Mouse (Mus musculus): ENCODE data around the gene Anxa7. TPM values are rescaled to one million over a fixed set of nuclear protein-coding genes. Genes with fewer than 3 reads are reported as not detected.

Anxa7 gene
- polyA plus RNA-seq, 1 experiment from 2014 or later, result 30.0 TPM

DNA sequence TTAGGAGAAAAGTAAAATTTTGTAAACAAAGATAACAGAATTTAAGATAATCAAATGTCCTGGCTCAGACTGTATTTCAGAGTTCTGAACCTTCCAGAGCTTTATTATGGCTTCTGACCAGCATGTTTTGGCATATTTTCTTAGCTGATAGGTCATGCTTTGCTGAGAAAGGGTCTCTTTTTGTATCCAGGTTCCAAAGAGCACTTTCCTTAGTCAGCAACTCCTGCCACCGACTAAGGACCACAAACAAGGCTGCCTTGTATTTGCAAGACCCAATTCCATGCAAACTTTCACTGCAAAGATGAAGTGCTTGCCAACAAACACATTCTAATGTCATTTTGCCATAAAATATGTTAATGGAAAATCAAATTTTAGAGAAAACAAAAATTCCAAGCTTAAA, 50.1 kb downstream of the Anxa7 start:
- H3K4me3 ChIP-seq (ENCODE audit: low read depth, low read length), result no peak overlapping the region
- DNase-seq (ENCODE audit: low spot score), result no peak
- H3K9ac ChIP-seq (replicated peaks; ENCODE audit: low read length), result no peak overlapping the region
- no peak overlapping the region for H3K4me2 ChIP-seq (ENCODE audit: low read depth, low read length)
- H3K27ac ChIP-seq (replicated peaks; ENCODE audit: low read depth, low read length), result no peak overlapping the region
- H3K36me3 ChIP-seq (replicated peaks; ENCODE audit: control insufficient read depth, insufficient read depth, low read depth, low read length), result no peaks in the 10 kb centered on the region
- no peak for ATAC-seq (replicated peaks; ENCODE audit: insufficient number of reproducible peaks, low FRiP score, low TSS enrichment, low read depth)
- 65% methylated on average over 1 of the region's 1 CpGs for WGBS
- H3K27me3 ChIP-seq (ENCODE audit: control insufficient read depth, insufficient read depth, low read length), result no peaks in the 10 kb centered on the region
- no peaks in the 10 kb centered on the region for H3K4me1 ChIP-seq (ENCODE audit: control insufficient read depth, insufficient read depth, low read length)
- H3K9me3 ChIP-seq (replicated peaks; ENCODE audit: control insufficient read depth, low read length), result no peaks in the 10 kb centered on the region

DNA sequence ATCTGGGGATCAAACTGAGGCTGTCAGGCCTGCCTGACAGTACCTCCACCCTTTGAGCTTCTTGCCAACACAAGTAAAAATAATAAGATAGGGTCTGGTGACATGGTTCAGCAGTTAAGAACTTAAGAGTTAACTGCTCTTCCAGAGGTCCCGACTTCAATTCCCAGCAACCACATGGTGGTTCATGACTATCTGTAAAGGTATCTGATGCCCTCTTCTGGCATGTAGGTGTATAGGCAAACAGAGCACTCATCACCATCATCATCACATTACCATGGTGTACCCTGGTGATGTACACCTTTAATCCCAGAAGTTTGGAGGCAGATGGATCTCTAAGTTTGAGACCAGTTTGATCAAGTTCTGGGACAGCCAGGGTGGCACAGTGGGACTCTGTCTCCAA, 51.3 kb downstream of the Anxa7 start:
- no peak overlapping the region for H3K27ac ChIP-seq (replicated peaks; ENCODE audit: low read depth, low read length)
- no peaks in the 10 kb centered on the region for H3K27me3 ChIP-seq (ENCODE audit: control insufficient read depth, insufficient read depth, low read length)
- H3K9ac ChIP-seq (replicated peaks; ENCODE audit: low read length), result no peak overlapping the region
- 14% methylated on average over 1 of the region's 1 CpGs for WGBS
- no peak overlapping the region for H3K4me2 ChIP-seq (ENCODE audit: low read depth, low read length)
- H3K4me1 ChIP-seq (ENCODE audit: control insufficient read depth, insufficient read depth, low read length), result no peaks in the 10 kb centered on the region
- no peaks in the 10 kb centered on the region for H3K36me3 ChIP-seq (replicated peaks; ENCODE audit: control insufficient read depth, insufficient read depth, low read depth, low read length)
- DNase-seq (ENCODE audit: low spot score) (no peak), ATAC-seq (replicated peaks; ENCODE audit: insufficient number of reproducible peaks, low FRiP score, low TSS enrichment, low read depth) (no peak)
- no peaks in the 10 kb centered on the region for H3K9me3 ChIP-seq (replicated peaks; ENCODE audit: control insufficient read depth, low read length)
- no peak overlapping the region for H3K4me3 ChIP-seq (ENCODE audit: low read depth, low read length)

DNA sequence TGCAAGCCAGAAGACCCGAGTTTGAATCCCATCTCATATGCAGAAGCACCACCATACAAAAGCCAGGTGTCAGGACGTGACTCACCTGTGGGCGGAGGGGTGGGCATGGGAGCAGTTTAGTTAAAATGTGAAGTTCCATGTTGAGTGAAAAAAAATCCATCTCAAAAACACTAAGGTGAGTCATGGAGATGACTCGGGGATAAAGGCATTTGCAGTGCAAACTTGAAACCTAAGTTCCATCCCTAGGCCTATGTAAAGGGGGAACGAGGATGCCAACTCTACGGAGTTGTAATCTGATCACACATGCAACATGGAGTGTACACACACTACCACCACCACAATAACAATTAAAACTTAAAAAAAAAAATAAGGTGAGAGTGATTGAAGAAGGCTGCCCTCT, 56.9 kb downstream of the Anxa7 start:
- Histone ChIP-seq H3K9me3 (replicated peaks; ENCODE audit: control insufficient read depth, low read length) (no peaks in the 10 kb centered on the region), H3K4me3 (ENCODE audit: low read depth, low read length) (no peak overlapping the region), H3K4me1 (ENCODE audit: control insufficient read depth, insufficient read depth, low read length) (no peaks in the 10 kb centered on the region), H3K9ac (replicated peaks; ENCODE audit: low read length) (no peak overlapping the region), H3K27me3 (ENCODE audit: control insufficient read depth, insufficient read depth, low read length) (no peaks in the 10 kb centered on the region), H3K27ac (replicated peaks; ENCODE audit: low read depth, low read length) (no peak overlapping the region), H3K4me2 (ENCODE audit: low read depth, low read length) (no peak overlapping the region), H3K36me3 (replicated peaks; ENCODE audit: control insufficient read depth, insufficient read depth, low read depth, low read length) (no peaks in the 10 kb centered on the region)
- 82% methylated on average over 6 of the region's 6 CpGs for WGBS
- DNase-seq (ENCODE audit: low spot score), result no peak
- no peak for ATAC-seq (replicated peaks; ENCODE audit: insufficient number of reproducible peaks, low FRiP score, low TSS enrichment, low read depth)

DNA sequence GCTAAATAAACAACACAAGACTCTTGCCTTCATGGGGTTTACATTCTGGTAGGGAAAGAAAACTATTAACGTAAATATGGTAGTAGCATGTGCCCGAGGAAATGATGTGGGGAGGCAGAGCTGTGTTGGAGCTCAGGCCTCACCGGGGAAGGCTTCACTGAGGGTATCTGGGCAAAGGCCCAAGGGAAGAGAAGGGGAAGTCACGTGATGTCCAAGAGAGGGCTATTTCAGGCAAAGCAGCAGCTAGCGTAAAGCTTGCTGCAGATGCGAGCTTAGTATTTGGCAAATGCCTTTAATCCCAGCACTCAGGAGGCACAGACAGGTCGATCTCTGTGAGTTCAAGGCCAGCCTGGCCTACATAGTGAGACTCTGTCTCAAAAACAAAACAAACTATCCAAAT, 57.7 kb downstream of the Anxa7 start:
- DNase-seq (ENCODE audit: low spot score) (no peak), ATAC-seq (replicated peaks; ENCODE audit: insufficient number of reproducible peaks, low FRiP score, low TSS enrichment, low read depth) (no peak)
- no peak overlapping the region for H3K4me2 ChIP-seq (ENCODE audit: low read depth, low read length)
- 68% methylated on average over 7 of the region's 7 CpGs for WGBS
- H3K9ac ChIP-seq (replicated peaks; ENCODE audit: low read length), result no peak overlapping the region
- no peak overlapping the region for H3K4me3 ChIP-seq (ENCODE audit: low read depth, low read length)
- H3K36me3 ChIP-seq (replicated peaks; ENCODE audit: control insufficient read depth, insufficient read depth, low read depth, low read length), result no peaks in the 10 kb centered on the region
- H3K9me3 ChIP-seq (replicated peaks; ENCODE audit: control insufficient read depth, low read length), result no peaks in the 10 kb centered on the region
- no peaks in the 10 kb centered on the region for H3K4me1 ChIP-seq (ENCODE audit: control insufficient read depth, insufficient read depth, low read length)
- no peak overlapping the region for H3K27ac ChIP-seq (replicated peaks; ENCODE audit: low read depth, low read length)
- no peaks in the 10 kb centered on the region for H3K27me3 ChIP-seq (ENCODE audit: control insufficient read depth, insufficient read depth, low read length)

Other genes starting within 250 kb of the Anxa7 start
- 0.31 TPM in 1 of 2 replicates, not detected in the other for gene Kcnk16, start 210.9 kb downstream of the Anxa7 start, polyA plus RNA-seq (2014; fragmentation: Nextera tagmentation; extraction: Ambion mirVana)
- 8.9 and 10.7 TPM in 2 replicates for gene Nudt13, start 185.4 kb downstream of the Anxa7 start, polyA plus RNA-seq (2014; fragmentation: Nextera tagmentation; extraction: Ambion mirVana)
- gene Ecd, start 132.0 kb downstream of the Anxa7 start, polyA plus RNA-seq (2014; fragmentation: Nextera tagmentation; extraction: Ambion mirVana), result 66.3 and 70.2 TPM in 2 replicates
- 49.0 and 52.9 TPM in 2 replicates for gene Fam149b, start 132.0 kb downstream of the Anxa7 start, polyA plus RNA-seq (2014; fragmentation: Nextera tagmentation; extraction: Ambion mirVana)
- gene Dnajc9, start 91.2 kb downstream of the Anxa7 start, polyA plus RNA-seq (2014; fragmentation: Nextera tagmentation; extraction: Ambion mirVana), result 251 and 274 TPM in 2 replicates
- 73.3 and 79.5 TPM in 2 replicates for gene Mrps16, start 86.5 kb downstream of the Anxa7 start, polyA plus RNA-seq (2014; fragmentation: Nextera tagmentation; extraction: Ambion mirVana)
- 0.31 and 0.46 TPM in 2 replicates for gene Cfap70, start 27.9 kb downstream of the Anxa7 start, polyA plus RNA-seq (2014; fragmentation: Nextera tagmentation; extraction: Ambion mirVana)
- gene Mss51, start 16.8 kb upstream of the Anxa7 start, polyA plus RNA-seq (2014; fragmentation: Nextera tagmentation; extraction: Ambion mirVana), result 0.53 and 0.66 TPM in 2 replicates
- gene Ppp3cb, start 66.4 kb upstream of the Anxa7 start, polyA plus RNA-seq (2014; fragmentation: Nextera tagmentation; extraction: Ambion mirVana), result 54.6 and 62.5 TPM in 2 replicates
- 12.6 and 14.4 TPM in 2 replicates for gene Usp54, start 160.9 kb upstream of the Anxa7 start, polyA plus RNA-seq (2014; fragmentation: Nextera tagmentation; extraction: Ambion mirVana)
- 0.58 and 1.2 TPM in 2 replicates for gene Myoz1, start 176.4 kb upstream of the Anxa7 start, polyA plus RNA-seq (2014; fragmentation: Nextera tagmentation; extraction: Ambion mirVana)
- gene Synpo2l, start 188.2 kb upstream of the Anxa7 start, polyA plus RNA-seq (2014; fragmentation: Nextera tagmentation; extraction: Ambion mirVana), result 1.6 and 2.2 TPM in 2 replicates
- gene Sec24c, start 194.2 kb upstream of the Anxa7 start, polyA plus RNA-seq (2014; fragmentation: Nextera tagmentation; extraction: Ambion mirVana), result 73.7 and 76.8 TPM in 2 replicates
- 19.9 and 21.0 TPM in 2 replicates for gene Fut11, start 214.8 kb upstream of the Anxa7 start, polyA plus RNA-seq (2014; fragmentation: Nextera tagmentation; extraction: Ambion mirVana)
- 254 and 257 TPM in 2 replicates for gene Chchd1, start 222.9 kb upstream of the Anxa7 start, polyA plus RNA-seq (2014; fragmentation: Nextera tagmentation; extraction: Ambion mirVana)
- gene Zswim8, start 227.4 kb upstream of the Anxa7 start, polyA plus RNA-seq (2014; fragmentation: Nextera tagmentation; extraction: Ambion mirVana), result 21.6 and 24.3 TPM in 2 replicates

Data from embryonic facial prominence, embryonic 11.5 days (tissue).